Mouse (Mus musculus) c-Kit-positive CD71-negative TER-119-negative erythroid progenitor cells, embryonic 14.5 days (primary cell): ENCODE results near the gene Pitpnb.

ENCODE experiments used
- DNase-seq: peaks from one replicate; pipeline ENCODE4 v3.0.0-alpha.2; 2013; ENCODE audit warnings: low read depth

Pitpnb gene

GRCm38 (mm10) chr5:111396199-111396598, 65.6 kb downstream of the Pitpnb start:
- no peak for DNase-seq

- DNase-seq, result no peak
These were observed 67.9 kb downstream of the Pitpnb start for GRCm38 (mm10) chr5:111398471-111398870.

- no peak for DNase-seq
These were observed 68.7 kb downstream of the Pitpnb start for GRCm38 (mm10) chr5:111399271-111399670.

- no peak for DNase-seq
These were observed 71.5 kb downstream of the Pitpnb start for GRCm38 (mm10) chr5:111401879-111402650.

- DNase-seq, result no peak
These were observed 72.1 kb downstream of the Pitpnb start for GRCm38 (mm10) chr5:111402651-111402996.

- DNase-seq, result no peak
These were observed 74.2 kb downstream of the Pitpnb start for GRCm38 (mm10) chr5:111404721-111405120.

- no peak for DNase-seq
These were observed 78.0 kb downstream of the Pitpnb start for GRCm38 (mm10) chr5:111408470-111409105.

GRCm38 (mm10) chr5:111409412-111410044, 79.0 kb downstream of the Pitpnb start:
- no peak for DNase-seq

- DNase-seq, result no peak
These were observed 80.1 kb downstream of the Pitpnb start for GRCm38 (mm10) chr5:111410665-111411064.

GRCm38 (mm10) chr5:111414192-111414591, 83.6 kb downstream of the Pitpnb start:
- peak; percentile 50 for DNase-seq

- no peak for DNase-seq
These were observed 84.2 kb downstream of the Pitpnb start for GRCm38 (mm10) chr5:111414770-111415249.

GRCm38 (mm10) chr5:111415575-111415974, 85.0 kb downstream of the Pitpnb start:
- no peak for DNase-seq

- DNase-seq, result no peak
These were observed 85.5 kb downstream of the Pitpnb start for GRCm38 (mm10) chr5:111416048-111416447.

- DNase-seq, result no peak
These were observed 86.2 kb downstream of the Pitpnb start, which contains the start of gene Mn1 for GRCm38 (mm10) chr5:111416591-111417374. Gene Mn1 (plus strand): TSS chr5:111417362.

- no peak for DNase-seq
These were observed 87.0 kb downstream of the Pitpnb start for GRCm38 (mm10) chr5:111417378-111418131.

- DNase-seq, result no peak
These were observed 87.9 kb downstream of the Pitpnb start for GRCm38 (mm10) chr5:111418202-111419120.

- no peak for DNase-seq
These were observed 88.7 kb downstream of the Pitpnb start for GRCm38 (mm10) chr5:111419121-111419881.

- DNase-seq, result no peak
These were observed 89.6 kb downstream of the Pitpnb start for GRCm38 (mm10) chr5:111420011-111420691.

GRCm38 (mm10) chr5:111420896-111421295, 90.3 kb downstream of the Pitpnb start:
- DNase-seq, result no peak
